Mouse (Mus musculus): Measurements from ENCODE around the gene Rgmb.

The Rgmb gene

GRCm38 (mm10) chr17:15776349-15776748, 54.5 kb downstream of the Rgmb start:
- no peak for DNase-seq (ENCODE audit: low spot score)

- DNase-seq (ENCODE audit: low spot score): no peak
Observed at GRCm38 (mm10) chr17:15774565-15775215, 56.1 kb downstream of the Rgmb start.

DNA sequence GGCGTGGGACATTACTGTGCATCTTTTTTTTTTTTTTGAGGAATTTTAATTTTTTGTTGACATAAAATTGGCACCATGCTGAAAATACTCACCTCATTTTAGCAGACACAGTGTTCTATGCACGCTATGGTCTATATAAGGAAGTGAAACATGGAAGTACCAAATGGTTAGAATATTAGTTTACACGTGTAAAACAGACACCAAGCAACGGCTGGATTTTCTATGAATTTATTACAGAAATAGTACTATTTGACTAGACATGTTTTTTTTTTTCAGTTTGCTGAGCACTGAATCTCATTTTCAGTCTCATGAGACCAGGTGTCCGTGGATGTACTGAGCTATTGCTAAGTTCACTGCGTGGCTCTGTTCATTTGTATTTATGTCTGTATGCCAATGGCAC, 56.9 kb downstream of the Rgmb start:
- DNase-seq (ENCODE audit: low spot score): no peak

DNA sequence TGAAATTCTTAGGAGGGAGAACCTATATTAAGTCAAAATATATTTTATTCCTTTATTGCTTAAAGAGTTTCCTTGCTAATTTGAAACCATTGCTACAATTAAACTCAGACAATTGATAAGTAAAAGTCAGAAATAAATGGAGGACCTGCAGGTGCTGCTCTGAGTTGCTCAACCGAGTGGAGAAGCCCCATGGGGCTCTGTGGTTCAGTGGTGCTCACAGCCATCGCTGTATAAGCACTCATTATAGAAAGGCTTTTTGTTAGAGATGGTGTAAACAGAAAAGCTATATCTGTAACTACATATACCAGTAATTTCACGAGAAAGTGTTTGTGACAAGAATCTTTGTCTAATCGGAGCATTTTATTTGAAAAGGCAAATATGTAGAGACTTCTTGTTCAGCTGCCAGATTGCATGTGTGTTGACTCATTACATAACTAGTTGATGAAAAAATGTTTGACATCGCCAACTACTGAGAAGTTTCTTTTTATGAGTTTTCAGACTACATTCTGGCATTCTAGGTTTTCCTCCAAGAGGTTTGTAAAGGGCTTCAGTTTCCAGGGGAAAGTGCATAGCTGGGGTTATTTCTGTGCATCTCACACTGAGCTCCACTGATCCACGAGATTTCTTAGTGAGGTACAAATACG, 61.6 kb downstream of the Rgmb start:
- no peak for DNase-seq (ENCODE audit: low spot score)

DNA sequence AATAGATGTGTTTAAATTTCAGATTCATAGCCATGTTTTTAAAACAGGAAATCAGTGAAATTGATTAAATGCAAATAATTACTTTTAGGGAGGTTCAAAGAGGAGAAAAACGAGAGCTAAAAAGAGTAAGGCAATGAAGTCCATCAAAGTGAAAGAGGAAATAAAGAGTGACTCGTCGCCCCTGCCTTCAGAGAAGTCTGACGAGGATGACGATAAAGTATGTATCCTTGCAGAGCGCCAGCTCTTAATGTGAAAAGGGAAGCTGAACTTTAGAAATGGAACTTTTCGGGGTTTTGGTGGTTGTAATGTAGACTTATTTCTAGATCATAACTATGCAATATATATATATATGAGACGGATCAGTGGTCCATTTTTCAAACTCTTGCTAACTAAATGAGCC, 69.6 kb downstream of the Rgmb start:
- no peak for DNase-seq (ENCODE audit: low spot score)

Measured in testis, postnatal 14 days (tissue).